Mouse (Mus musculus) lung, adult 2 months (tissue): ENCODE results near the gene Npnt.

Source experiments
- CTCF ChIP-seq: fragments of 200-500 bp; IDR thresholded peaks from 2 replicates; pipeline ENCODE4 v1.5.1; 2011; ENCODE audit warnings: mild to moderate bottlenecking, low read length, control low read depth; ENCODE audit not compliant: insufficient read depth
- POLR2A ChIP-seq: fragments of 200-500 bp; IDR thresholded peaks from 2 replicates; pipeline ENCODE4 v1.6.1; 2011; ENCODE audit warnings: low read depth, mild to moderate bottlenecking, control low read depth, low read length, borderline replicate concordance; ENCODE audit errors: extremely low read depth

DNA sequence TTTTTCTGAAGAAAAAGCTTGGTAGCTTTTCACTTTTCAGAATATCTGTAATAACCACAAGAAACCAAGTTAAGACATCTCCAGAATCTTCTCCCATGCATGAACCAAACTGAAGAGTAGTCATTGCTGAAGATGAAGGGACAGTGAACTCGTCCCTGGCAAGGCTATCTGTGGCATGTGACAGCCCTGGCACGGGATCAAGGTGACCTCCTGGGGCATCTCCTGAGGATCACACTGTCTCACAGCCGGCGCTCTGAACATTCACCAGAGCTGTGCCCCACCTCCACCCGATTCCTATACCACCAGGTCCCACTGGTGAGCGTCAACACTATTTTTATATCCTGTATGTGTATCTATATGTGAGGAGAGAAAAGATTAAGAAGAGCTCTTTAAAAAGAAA, 47.9 kb downstream of the Npnt start:
- TF ChIP-seq POLR2A (no peak), CTCF (no peak)
